Mouse (Mus musculus) regulatory T cell (primary cell): ENCODE measurements at regions not wholly inside any gene's neighbourhood (a gene's known extent, or its start where the extent isn't known, plus 50 kb on each side); places are given as distances from the start of the nearest gene placed in this dataset.
"Not testable (repeated sequence)": the region's sequence is repeated elsewhere in the genome, so short reads cannot be mapped to it uniquely, and the experiment has no call there.

Source experiments
- in situ Hi-C: fragments of 300-600 bp; cut with MboI, MseI; formaldehyde crosslinking; loops from one replicate; pipeline ENCODE4 v1.15.1; 2025; ENCODE audit warnings: high pct_unique_total_duplicates

DNA sequence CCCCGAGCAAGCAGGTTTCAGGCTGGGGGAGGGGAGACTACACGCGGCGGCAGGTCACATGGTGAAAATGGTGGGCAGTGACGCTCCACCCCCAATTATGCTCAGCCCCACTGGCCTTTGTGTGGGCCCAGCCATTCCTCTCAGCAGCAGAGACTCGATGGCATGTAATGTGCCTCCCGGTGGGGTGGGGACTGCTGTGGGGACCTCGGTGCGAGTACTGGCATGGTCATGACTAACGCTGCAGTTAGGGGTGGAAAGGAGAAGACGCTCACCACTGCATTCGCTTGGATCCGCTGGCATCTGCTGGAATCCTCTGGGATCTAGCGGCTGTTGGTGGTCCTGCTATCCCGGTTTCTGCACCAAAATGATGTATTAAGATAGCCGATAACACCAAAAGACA is 86.0 kb upstream of the Lemd2 start:
- in situ Hi-C loops, result no loop called here

DNA sequence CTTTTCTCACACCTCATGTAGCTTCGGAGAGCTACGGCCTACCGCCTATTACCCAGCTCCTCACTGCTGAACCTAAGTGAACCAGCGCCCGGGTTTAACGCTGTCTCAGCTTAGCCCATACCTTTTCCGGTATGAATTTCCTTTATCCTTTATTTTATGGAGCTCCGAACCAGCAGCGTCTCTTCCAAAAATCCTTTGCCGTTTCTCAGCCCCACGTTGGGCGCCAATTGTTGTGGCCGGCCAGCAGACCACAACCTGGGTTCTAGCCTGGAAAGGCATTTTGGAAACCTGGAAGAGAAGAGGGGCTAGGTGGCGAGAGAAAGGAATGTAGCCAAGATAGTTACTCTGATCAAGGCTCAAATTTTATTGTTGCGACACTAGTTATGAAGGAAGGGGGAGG is 85.5 kb upstream of the Lemd2 start:
- in situ Hi-C loops, result not testable (repeated sequence)

DNA sequence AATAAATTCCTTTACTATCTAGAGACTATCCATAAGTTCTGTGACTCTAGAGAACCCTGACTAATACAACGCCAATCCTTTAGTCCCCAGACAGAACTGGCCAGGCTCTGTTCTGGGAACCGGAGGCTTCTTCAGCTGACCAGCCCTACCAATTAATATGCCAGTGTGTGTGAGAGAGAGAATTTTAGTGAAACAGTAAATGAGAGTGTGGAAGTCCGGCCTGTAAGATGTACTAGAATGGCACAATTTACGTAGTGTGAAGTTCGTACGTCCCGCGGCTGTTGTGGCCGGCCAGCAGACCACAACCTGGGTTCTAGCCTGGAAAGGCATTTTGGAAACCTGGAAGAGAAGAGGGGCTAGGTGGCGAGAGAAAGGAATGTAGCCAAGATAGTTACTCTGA is 83.7 kb upstream of the Lemd2 start:
- in situ Hi-C loops, result not testable (repeated sequence)

DNA sequence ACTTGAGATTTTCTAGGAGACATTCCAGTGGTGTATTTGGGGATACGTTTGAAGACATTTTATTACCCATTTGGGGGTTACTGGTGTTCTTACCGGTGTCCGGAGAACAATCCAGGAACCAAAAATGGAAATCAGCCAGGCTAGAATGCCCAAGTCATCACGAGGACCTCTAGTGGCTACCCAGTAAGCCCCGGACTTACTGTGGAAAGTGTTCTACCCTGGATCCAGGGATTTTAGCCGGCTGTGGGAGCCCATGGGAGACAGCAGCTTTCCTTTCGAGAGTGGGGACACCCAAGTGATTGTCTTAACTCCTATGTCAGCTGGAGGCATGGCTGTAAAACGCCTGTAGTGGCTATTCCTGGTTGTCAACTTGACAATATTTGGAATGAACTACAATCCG is 77.0 kb upstream of the Lemd2 start:
- in situ Hi-C loops, result no loop called here

DNA sequence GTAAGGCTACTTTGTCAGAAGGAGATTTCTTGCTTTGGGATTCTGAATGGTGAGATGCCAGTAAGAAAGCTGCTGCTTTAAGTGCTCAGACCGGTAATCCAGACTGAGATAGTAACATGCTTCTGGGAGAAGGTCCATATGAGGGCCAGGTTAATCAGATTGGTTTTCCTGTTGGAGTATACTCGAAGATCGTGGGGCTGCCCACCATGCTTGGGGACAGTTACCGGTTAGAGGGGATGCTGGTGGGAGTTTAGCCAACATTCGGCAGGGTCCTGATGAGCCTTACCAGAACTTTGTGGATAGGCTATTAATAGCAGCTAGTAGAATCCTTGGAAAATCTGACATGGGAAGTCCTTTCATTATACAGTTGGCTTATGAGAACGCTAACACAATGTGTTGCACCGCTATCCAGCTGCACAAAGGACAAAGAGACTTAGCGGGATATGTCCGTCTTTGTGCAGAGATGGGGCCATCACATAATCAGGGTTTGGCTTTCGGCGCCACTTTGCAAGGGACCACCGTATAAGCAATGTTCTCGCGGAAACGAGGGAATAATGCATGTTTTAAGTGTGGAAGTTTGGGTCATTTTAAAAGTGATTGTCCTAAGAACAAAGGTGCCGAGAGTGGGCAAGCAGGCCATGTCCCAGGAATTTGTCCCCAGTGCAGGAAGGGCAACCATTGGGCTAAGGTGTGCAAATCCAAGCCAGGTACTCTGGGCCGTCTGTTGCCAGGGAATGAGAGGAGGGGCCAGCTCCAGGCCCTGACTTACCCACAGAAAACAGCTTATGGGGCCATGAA is 75.4 kb upstream of the Lemd2 start:
- in situ Hi-C loops, result not testable (repeated sequence)

DNA sequence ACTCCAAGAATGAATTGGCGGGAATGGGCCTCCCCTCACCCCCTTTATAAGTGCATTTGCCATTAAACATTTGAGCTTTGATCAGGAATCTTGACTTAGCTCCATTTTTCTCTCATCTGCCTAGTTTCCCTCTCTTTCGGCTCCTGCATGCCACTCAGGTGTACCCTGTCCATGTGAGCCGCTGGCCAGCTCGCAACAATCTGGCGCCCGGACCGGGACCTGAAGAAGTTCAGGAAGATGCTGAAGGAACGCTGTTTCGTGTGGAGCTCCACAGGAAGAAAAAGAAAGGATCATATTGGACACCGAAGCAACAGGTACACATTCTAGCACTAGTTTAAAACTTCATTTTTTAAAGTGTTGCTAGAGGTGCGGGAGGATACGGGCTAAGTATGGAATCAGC is 73.5 kb upstream of the Lemd2 start:
- in situ Hi-C loops, result not testable (repeated sequence)

DNA sequence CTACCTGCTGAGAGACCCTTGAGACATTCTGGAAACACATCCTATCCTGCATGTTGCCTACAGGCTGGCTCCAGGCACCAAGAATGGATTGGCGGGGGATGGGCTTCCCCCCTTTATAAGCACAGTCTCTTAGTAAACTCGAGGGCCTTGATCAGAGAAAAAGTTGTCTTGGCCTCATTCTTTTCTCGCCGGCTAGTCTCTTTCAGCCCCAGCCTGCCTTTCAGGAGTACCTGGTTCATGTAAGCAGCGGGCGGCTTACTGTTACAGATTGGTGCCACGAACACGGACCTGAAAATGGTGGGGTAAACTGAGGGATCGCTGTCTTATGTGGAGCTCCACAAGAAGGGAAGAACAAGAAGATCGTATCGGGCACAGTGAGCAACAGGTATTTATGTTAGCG is 67.5 kb upstream of the Lemd2 start:
- in situ Hi-C loops, result not testable (repeated sequence)

DNA sequence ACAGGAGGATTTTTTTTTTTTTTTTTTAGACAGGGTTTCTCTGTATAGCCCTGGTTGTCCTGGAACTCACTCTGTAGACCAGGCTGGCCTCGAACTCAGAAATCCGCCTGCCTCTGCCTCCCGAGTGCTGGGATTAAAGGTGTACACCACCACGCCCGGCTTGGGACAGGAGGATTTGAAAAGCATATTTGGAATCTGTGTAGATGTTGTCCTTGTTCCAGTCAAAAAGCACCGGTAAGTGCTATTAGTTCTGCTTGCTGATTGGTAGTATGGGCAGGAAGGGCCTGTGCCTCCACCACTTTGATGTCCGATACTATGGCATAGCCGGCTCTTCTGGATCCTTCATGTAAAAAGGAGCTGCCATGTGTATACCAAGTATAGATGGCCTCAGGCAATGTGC is 66.5 kb upstream of the Lemd2 start:
- in situ Hi-C loops, result not testable (repeated sequence)

DNA sequence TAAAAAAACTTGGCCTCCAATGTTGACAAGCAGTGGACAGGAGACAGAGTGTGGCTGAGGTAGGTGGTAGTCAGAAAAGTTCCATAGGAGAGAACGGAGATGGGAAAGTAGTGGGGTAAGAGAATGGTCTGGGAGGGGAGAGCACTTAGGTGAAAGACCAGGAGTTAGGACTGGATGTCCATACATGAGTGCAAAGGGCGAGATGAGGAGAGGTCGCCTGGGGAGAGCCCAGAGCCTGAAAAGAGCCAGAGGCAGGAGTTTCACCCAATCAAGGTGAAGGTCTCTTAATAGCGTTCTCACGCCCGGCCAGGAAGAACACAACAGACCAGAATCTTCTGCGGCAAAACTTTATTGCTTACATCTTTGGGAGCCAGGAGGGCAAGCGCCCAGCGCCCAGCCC is 60.3 kb upstream of the Lemd2 start:
- in situ Hi-C loops, result not testable (repeated sequence)

DNA sequence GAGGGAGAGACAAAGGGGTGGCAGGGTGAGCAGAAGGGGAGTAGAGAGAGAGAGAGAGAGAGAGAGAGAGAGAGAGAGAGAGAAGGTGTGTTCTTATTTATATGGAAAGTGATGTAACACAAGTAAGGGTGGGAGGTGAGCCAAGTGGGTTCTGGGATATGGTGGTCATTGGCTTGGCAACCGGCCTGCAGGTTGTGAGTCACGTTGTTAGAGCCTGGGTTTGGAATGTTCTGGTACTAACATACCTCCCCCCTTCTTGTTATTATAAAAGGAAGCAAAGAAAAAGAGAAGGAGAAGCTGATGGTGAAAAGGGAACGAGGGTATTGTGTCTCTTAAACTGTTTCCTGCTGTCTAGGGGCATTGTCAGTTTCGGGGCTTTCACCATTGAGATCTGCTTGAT is 58.3 kb upstream of the Lemd2 start:
- in situ Hi-C loops, result no loop called here

DNA sequence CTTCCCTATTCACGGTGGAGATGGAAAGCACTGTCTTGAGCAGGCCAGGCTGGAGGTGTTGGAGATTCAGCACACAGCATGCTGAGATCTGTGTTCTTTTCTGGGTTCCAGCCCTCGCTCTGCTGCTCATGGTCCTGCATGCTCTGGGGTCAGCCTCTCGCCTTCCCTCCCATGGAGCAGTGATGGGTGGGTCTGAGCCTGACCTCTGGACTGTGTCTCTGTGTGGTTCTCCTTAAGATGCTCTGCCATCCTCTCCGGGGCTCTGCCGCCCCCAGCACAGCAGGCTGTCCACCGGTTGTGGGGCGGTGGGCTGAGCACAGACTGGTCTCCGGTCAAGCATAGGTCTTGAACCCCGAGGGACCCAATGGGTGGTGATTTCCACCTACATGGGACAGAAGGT is 57.7 kb upstream of the Lemd2 start:
- in situ Hi-C loops, result no loop called here

DNA sequence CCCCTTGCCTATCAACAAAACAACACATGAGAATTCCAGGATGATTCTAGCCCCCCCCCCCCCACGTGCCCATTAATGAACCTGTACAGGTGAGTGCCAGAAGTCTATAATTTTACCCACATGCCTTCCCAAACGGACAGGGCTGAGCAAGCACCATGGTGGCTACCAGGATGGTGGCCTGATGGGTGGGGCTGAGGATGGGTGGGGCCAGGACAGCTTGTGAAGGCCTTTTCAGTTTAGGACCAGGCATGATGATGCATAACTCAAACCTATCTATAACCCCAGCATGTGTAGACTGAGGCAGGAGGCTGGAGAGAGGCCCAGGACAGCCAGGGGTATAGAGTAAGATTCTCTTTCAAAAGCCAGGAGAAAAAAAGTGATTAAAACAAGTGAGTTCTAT is 57.0 kb upstream of the Lemd2 start:
- in situ Hi-C loops, result no loop called here

DNA sequence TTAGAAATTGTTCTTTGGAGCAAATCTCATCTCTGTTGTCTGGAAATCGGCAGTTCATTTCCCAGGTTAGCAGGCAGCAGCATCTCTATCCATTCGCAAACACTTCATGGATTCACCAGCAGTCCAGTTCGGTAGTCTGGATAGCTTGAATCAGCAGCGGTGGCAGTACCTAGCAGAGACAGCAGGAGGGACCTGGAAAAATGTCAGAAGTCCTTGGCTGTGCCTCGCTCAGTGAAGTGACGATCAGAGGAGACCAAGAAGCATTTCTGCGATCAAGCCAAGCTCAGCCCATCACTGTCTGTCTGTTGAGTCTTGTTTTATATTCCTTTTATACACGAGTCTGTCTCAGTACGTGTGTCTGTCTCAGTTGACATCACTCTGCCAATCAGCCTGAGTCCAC is 55.8 kb upstream of the Lemd2 start:
- in situ Hi-C loops, result no loop called here

DNA sequence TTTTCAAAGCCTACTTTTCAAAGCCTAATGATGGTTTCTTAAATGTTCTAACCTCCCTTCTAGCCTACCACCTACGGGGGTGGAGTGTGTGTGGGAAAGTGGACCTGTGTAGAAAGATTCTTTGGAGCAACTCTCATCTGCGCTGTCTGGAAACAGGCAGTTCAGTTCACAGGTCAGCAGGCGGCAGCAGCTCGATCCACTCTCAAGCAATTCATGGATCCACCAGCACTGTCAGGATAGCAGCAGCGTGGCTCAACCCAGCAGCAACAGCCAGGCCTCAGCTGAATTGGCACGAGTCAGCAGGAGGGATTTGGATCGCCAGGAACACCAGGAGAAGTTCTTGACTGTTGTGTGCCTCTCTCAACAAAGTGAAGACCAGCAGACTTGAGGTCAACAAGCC is 53.1 kb upstream of the Lemd2 start:
- in situ Hi-C loops, result loop anchor here (5.0 kb wide), 1 partner anchor 90 kb away; the partner anchor contains the start of gene Ip6k3

DNA sequence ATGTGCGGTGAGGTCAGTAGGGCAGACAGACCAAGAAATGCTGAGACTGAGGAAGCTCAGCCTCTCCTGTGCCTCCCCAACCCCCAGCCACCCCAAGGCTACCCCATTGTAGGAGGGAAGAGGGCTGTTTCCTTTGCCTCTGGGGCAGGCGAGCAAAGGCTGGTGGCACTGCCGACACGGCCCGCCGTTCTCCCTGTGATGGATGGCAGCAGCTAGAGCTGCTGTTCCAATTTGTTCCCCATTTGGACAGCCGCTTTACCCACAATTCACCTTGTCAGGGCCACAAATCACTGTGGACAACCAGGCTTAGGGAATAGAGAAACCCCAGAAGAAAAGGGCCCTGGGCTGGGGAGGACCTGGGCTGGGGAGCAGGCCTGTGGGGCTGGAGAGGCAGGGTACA is 51.5 kb upstream of the Lemd2 start:
- in situ Hi-C loops, result loop anchor here (5.0 kb wide), 1 partner anchor 89 kb away; the partner anchor contains the start of gene Ip6k3
